Mouse (Mus musculus) yolk sac, embryonic 10.5 days (tissue): ENCODE data around the gene Tubg2.
A peak's percentile ranks its signal among the peaks of the same experiment; 100 is the strongest.
"Not testable (repeated sequence)": the region's sequence is repeated elsewhere in the genome, so short reads cannot be mapped to it uniquely, and the experiment has no call there.

ENCODE experiments used
- DNase-seq: peaks from one replicate; pipeline ENCODE4 v3.0.0-alpha.2; 2017; ENCODE audit warnings: low spot score

Gene Tubg2

DNA sequence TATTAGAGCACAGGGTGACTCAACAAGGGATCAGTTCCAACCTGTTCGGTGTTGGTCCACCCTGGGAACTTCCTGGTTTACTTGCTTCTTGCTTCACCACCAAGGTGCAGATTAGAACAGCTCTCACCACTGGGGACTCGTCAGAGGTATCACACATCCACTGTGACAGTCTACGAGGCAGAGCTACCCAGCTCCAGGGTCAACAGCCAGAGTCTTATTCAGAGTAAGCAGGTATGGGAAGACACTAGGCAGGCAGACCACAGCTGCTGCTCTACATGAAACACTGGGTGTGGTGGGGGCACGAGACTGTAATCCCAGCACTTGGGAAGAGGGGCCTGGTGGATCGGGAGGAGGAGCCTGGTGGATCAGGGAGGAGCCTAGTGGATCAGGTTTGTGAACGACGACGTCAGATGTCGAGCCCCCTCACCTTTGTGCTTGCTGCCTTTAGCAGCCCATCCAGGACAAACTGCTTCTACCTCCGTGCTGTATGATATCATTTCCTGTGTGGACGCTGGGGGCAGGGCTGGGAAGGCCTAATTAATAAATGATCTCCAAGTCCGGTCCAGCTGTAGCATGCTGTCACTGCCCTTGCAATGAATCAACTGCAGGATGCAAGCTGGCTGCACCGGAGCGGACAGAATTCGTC, 17.0 kb upstream of the Tubg2 start:
- DNase-seq: peak; percentile 38

DNA sequence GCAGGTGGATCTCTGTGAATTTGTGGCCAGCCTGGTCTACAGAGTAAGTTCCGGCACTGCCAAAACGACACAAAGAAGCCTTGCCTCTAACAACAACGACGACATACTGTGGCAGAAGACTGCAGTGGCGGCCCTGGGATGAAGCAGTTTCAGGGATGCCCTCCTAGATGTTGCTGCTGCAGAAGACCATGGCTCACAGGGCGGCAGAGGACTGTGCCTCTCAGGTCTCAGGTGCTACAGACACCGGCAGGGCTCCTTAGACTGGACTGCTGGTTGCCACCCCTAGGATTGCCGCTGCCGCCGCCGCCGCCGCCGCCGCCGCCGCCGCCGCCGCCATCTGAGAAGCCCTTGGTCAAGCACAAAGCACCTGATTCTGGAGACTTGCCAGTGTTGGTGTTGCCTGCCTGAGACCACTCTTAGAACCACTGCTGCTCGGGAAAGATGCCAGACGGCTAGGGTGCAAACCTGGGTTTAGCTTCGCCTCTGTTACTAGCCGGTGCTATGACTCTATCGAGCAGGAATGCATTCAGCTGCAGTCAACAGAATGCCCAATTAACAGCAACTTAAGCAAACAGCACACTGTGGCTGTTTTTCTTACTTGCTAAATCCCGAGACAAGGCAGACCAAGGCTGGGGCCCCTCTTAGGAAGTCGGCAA, 15.4 kb upstream of the Tubg2 start:
- DNase-seq: peak; percentile 23

DNA sequence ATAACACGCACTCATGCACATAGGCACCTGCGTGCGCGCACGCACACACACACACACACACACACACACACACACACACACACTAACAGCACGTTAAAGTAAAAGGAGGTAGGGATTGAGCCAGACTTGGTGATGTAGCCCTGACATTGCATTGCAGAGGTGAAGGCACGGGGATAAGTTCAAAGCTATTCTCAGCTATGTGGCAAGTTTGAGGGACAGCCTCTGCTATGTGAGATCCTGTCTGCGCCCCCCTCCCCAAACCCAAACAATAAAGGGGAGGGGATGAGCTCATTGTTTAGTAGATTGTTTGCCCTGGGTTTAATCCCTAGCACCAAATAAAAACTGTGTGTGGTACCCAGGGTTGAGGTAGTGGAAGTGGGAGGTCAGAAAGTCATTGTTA, 14.6 kb upstream of the Tubg2 start:
- DNase-seq: no peak

DNA sequence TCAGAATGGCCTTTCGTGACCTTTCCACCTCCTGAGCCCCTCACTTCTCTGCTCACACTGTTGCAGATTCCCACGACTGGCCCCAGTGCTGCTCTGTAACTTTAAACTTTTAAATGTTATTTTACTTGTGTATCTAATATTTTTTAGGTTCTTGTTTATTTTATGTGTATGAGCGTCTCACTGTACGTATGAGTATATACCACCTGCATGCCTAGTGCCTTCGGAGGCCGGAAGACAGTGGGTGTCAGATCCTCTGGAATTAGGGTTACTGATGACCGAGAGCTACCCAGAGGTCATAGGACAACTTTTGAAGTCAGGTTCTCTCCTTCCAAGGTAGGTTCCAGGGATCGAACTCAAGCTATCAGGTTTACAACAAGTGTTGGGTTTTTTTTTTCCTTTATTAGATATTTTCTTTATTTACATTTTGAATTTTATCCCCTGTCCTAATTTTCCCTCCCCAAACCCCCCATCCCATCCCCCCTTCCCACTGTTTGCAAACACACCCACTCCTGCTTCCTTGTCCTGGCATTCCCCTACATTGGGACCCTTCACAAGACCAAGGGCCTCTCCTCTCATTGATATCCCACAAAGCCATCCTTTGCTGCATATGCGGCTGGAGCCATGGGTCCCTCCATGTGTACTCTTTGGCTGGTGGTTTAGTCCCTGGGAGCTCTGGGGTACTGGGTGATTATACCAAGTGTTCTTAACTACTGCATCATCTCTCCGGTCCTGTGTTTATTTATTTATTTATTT, 13.3 kb upstream of the Tubg2 start:
- DNase-seq: no peak

DNA sequence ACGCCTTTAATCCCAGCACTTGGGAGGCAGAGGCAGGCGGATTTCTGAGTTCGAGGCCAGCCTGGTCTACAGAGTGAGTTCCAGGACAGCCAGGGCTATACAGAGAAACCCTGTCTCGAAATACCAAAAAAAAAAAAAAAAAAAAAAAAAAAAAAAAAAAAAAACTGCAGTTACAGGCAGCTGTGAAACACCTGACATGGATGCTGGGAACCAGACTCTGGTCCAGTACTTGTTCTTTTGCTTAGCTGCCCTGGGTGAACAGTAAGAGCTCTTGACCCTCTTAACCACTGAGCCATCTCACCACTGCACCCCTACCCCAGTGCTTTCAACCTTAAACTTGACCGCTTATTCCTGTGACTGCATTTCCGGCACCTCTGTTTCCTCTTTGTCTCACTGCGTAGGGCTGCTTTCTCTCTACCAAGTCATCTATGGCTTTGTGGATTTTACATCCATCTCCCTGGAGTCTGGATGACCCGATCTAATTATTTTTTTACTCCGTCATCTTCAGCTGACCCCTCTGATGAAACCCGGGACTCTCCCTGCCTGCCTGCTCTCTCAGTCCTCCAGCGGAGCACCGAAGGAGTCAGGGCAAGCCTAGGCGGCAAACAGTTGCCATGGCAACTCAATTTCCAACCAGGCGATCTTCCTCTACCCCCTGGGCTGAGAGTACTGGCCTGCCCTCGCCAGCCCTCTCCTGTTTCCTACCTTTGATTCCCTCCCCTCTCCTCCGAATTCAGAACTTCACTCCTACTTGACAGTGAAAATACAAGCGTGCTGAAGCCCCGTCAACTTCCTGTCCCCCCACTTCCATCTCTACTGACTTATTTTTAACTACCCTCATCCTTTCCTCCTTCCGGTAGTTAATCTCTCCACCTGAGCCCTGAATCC, 12.1 kb upstream of the Tubg2 start:
- peak; percentile 15 for DNase-seq

DNA sequence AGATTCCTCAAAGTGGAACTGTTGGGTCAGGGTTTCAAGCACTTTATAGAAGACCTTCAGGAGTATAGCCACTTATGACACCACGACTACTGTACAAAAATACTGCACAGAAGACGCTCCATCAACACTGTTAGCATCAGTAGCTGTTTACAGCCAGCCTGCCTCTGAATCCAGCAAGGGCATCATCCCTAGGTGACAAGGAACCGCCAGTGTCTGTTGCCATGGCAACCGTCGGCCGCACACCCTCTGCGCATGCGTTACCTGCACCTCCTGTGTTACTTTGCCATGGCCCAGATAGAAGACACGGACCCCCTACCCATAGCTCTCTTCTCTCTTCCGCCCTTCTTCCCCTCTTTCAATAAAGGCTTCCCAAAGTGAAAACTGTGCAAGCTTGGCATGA, 9.3 kb upstream of the Tubg2 start:
- no peak for DNase-seq

DNA sequence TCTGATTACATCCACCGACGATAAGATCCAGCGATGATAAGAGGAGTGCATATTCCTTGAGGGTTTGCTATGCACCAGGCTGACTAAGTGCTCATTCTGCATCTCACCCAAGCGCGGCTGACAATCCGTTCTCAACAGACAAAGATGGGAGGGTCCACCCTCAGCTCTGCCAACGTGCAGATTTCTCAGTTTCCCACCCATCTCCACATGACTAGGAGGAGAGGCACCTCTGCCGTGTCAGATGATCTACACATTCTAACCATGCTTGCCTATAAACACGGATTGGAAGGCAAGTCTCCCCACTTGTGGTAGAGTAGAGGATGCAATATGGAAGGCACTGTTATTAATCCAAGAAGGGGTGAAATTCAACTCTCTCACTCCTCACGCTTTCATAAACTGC, 7.0 kb upstream of the Tubg2 start:
- no peak for DNase-seq

DNA sequence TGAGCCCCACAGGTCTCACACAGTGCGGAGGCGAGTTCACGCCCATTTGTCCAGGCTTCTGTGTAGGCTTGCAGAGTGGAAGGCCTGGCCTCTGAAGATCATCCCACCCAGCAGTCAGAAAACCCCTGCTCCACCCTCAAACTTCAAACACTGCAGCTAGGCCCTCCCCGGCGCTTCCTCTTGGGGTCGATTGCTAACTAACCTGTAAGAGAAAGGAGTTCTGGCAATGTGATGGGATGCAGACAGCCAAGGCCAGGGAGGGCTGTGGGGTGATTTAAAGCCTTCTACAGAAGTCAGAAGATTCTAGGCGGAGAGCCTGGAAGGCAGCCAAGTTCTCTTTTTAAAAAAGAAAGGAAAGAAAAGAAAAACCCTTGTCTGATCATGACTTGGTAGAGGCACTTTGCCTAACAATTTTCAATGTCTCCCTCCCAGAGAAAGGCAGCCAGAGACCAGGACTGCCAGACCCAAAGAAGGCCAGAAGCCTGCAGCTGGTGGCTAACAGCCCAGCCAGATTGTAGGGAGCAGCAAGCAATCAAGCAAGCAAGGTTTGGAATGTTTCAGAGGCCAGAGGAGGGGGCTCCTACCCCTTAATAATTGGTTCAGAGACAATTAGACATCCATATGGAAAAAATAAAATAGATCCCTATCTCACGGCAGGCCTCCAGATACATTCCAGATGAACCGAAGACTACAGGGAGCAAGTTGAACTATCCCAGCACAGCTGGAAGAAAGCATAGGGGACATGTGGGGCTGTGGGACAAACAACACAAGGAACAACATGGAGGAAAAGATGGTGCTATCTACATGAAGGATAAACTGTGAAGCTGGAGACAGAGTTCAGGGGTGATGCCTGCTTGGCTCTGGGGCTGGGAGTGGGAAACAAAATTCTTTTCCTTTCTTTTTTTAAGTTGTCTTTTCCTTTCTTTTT, 6.3 kb upstream of the Tubg2 start:
- peak; percentile 13 for DNase-seq

DNA sequence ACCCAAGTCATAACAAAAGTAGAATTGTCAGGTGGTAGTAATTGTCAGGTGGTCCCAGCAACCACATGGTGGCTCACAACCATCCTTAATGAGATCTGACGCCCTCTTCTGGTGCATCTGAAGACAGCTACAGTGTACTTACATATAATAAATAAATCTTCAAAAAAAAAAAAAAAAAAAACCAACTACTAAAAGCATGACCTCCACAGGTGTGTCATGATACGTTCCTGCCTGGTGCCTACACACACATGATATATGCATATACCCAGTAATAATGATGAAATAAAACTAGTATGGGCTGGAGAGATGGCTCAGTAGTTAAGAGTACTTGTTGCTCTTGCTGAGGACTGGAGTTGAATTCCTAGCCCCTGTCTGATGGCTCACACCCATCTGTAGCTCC, 4.6 kb upstream of the Tubg2 start:
- no peak for DNase-seq

DNA sequence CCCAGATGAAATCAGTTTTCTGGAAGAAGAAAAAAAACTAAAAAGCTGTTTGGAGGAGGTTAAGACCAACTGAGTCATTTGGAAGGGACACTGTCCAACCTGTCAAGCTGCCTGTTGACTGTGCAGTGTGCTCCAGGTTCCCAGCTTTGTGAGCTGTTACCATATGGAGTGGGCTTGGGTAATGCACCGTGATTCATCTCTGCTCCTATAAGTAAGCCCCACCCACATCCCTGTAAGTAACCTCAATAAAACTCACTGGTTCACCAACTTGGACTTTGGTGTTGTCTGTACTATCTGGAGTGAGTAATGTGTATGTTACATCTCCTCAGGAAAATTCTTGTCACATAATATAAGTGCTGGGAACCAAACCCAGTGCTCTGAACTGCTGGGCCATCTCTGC, 2.9 kb upstream of the Tubg2 start:
- DNase-seq: no peak

DNA sequence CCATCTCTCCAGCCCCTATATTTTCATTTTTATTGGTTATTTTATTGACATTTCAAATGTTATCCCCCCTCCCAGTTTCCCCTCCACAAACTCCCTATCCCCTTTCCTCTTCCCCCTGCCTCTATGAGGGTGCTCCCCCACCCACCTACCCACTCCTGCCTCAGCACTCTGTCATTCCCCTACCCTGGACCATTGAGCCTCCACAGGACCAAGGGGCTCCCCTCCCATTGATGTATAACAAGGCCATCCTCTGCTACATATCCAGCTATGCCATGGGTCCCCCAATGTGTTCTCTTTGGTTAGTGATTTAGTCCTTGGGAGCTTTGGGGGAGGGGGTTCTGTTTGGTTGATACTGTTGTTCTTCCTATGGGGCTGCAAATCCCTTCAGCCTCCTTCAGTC, 1.1 kb upstream of the Tubg2 start:
- no peak for DNase-seq

DNA sequence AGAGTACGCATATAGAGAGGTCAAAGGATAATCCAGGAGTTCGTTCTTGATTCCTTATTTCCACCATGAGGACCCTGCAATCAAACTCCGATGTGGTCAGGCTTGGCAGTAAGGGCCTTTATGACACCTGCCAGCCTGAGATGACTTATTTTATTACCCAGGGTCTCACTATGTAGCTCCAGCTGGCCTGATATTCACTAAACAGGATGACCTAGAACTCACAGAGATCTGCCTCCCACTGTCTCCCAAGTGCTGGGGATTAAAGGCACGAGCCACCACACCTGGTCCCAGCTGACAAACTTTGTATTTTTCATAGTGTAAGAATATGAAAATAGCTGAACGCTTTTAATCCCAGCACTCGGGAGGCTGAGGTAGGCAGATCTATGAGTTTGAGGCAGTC, 556 bp upstream of the Tubg2 start:
- no peak for DNase-seq

DNA sequence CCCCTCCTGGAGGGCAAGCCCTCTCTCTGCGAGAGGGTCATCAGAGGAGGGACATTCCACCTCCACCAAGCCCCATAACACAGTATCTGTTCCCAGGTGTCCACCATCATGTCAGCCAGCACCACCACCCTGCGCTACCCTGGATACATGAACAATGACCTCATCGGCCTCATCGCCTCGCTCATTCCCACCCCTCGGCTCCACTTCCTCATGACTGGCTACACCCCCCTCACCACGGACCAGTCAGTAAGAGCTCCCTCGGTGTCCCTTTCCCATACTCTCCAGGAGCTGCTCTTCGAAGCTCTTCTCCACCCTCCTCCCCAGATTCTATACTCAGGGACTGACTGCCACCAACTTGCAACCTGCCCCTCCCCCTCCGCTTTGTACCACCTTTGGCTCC, 4.4 kb downstream of the Tubg2 start:
- DNase-seq: not testable (repeated sequence)

DNA sequence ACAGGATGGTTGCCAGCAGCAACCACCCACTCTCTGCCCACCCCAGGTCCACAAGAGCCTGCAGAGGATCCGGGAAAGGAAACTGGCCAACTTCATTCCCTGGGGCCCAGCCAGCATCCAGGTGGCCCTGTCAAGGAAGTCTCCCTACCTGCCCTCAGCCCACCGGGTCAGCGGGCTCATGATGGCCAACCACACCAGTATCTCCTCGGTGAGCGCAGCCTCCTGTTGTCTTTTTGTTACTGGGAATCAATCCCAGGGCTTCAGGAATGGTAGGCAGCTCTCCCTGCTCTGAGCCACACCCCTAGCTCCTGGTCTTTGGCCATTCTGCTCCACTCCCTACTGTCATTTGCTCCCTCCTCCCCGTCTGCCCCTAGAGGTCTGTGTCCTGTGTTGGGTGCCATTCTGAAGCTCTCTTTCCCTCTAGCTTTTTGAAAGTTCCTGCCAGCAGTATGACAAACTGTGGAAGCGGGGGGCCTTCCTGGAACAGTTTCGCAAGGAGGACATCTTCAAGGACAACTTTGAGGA, 5.3 kb downstream of the Tubg2 start:
- DNase-seq: not testable (repeated sequence)

DNA sequence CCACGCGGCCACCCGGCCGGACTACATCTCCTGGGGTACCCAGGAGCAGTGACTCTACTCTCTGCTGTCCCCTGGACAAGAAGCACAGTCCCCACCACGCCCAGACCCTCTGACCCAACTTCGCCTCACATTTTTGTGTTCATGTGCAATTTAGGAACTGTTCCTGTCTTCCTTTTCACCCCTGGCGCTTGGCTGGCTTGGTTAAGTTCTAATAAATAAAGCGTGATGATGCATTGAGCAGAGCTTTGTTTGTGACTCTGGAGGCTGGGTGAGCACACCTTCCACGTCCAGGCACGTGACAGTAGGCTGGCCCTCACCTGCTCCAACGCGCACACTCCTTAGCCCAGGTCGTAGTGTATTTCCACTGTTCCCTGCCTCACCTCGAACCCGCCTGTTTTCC, 5.8 kb downstream of the Tubg2 start:
- DNase-seq: no peak

DNA sequence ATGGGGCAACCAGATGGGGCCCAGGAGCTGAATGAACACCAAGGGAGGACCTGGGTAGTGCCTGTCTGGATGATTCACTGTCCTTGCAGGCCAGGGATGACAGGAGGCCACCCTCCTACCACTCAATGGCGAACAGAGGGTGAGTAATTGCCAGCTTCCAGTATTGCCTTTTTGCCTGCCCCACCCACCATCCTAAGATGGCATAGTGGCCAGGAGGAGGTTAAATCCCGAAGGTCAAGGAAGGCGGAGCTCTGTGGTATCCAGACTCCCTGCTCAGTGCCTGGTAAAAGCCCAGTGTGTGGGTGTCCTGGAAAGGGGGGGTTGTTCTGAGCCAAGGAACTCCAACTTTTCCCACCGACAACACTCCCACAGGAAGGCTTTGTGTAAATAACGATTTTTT, 6.6 kb downstream of the Tubg2 start:
- no peak for DNase-seq

DNA sequence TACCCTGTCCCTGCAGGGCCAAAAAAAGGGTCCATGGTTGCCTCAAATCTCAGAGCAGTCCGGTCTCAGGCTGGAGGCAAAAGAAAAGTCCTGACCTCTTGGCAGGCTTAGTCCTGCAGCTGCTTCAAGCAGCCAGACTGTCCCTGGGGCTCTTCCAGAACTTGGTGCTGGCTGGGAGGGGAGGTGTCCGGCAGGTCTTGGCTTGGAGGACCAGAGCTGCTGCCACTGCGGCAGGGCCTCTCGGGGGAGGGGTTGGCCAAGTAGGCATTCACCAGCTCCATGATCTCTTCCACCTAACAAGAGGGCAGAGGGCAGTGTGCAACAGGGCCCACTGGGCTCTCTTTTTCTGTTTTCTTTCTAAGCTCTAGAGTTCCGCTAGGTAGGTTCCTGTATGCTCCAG, 7.1 kb downstream of the Tubg2 start:
- DNase-seq: no peak

DNA sequence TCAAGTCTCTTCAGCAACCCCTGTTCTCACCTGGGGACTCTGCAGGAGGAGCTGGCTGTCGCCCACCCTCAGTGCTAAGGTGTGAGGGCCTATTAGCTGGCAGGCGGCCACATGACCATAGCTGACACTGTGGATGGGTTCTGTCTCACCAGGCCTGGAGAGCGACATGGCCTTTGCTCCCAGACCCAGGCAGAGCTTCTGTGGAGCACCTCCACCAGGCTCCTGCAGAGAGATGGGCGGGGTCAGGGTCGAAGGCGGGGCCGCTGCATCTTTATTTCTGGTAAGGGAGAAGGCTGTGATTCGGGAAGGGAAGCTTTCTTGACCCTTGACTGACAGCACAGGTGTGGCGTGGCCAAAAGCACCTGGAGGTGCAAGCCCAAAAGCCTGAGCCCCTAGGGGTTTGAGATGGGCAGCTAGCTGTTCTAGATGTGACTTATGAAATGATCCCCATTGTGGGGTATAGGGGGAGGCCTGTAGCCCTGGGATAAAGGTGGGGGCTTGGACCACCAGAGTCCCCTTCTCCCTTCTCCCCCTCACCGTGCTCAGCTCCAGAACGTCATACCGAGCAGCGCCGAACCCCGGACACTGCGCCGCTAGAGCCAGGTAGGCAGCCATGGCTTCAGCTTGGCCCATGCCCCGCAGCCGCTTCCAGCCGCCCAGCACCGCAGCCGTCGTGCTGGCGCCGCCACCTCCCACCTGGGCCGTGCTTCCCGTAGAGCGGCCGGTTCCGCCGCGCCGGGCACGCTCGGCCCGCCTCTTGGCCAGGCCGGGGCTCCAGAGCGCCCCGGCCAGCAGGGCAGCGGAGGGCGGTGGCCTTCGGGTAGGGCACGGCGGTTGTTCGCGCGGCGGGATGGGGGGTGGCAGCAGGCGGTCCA, 8.0 kb downstream of the Tubg2 start:
- DNase-seq: peak; percentile 70

DNA sequence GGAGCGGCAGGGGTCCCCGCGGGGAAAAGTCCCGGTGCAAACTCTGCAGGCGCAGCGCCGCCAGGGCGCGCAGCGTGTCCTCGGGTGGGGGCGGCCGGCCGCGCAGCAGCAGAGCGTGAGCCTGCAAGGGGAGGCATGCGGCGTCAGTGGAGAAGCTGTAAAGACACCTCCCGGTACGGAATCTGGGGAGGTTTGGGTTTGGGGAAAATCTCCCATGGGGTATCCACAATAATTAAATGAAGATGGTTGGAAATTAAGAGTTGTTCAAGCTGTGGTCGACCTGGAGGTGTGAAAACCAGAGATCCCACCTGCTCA, 8.6 kb downstream of the Tubg2 start:
- DNase-seq: no peak
